Mouse (Mus musculus) megakaryocyte progenitor cell, adult 5-6 weeks (primary cell): ENCODE measurements around the gene Nfatc3. TPM values are rescaled to one million over a fixed set of nuclear protein-coding genes. Genes with fewer than 3 reads are reported as not detected.

Experiments
- ATAC-seq: replicated peaks from 2 replicates; pipeline ENCODE4 v1.8.0; 2016; ENCODE audit warnings: mild to moderate bottlenecking, moderate TSS enrichment, inconsistent platforms; ENCODE audit not compliant: poor library complexity
- total RNA-seq, 2 experiments: library from RNA; stranded (forward) in 1 of 2; stranded (reverse) in 1 of 2; fragments of 157-497, 149-512 nt in 1 of 2; fragments of 200-1000 nt in 1 of 2; gene quantifications; 2 replicates each; pipeline versions ENCODE4 v1.2.3 to v1.2.4; 2015 to 2017

The Nfatc3 gene
- total RNA-seq, 2 experiments from 2014 or later, result 25.2 to 126 TPM

DNA sequence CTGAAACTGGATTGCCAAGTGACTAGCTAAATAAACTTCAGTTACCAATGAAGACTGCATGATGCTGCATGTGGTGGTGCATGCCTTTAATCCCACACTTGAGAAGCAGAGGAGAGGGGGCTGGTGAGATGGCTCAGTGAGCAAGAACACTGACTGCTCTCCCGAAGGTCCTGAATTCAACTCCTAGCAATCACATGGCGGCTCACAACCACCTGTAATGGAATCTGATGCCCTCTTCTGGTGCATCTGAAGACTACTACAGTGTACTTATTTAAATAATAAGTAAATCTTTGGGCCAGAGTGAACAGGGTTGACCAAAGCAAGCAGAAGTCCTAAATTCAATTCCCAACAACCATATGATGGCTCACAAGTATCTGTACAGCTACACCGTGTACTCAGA is 64.8 kb downstream of the Nfatc3 start:
- ATAC-seq, result no peak

DNA sequence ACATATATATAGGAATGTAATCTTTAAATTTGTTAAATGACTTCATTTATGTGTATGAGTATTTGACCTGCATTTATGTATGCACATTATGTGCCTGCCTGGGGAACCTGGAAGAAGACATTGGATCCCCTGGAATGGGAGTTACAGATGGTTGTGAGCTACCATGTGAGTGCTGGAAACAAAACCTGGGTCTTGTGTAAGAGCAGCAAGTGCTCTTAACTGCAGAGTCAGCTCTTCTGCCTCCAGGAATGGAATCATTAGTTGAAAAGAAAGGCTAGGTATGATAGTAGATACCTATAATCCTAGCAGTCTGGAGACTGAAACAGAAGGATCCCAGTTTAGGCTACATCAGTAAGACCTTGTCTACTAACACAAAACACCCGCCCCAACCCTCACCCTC is 67.4 kb downstream of the Nfatc3 start:
- ATAC-seq, result no peak

DNA sequence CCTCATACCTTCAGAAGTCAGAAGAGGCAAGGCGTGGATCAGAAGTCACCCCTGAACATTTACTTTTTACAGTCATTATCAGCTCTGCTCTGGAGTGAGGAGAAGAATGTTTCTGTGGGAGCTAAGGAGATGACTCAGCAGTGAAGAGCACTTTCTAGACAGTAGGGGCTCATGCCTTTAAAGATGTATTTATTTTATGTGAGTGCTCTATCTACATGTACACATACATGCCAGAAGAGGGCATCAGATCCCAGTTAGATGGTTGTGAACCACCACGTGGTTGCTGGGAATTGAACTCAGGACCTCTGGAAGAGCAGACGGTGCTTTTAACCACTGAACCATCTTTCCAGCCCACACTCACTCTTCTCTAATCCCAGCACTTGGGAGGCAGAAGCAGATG is 68.4 kb downstream of the Nfatc3 start:
- peak; percentile 47 for ATAC-seq

DNA sequence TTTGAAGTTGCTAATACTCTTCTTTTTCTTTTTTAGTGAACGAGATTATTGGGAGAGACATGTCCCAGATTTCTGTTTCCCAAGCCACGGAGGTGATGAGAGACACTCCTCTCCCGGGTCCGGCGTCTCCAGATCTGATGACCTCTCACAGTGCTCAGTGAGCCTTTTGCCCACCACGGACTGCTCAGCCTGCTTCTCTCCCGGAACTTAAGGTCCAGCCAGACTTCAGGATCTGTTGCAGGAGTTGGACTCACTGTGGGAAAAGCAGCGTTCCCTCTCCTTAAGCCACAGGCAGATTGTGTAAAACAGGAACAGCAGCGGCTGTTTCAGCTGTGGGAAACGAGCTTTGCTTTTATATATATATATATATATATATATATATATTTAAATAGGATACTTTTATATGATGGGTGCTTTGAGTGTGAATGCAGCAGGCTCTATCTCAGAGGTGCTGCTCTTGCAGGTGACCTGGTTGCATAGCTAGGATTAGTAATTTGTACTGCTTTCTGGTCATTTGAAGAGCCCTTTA is 69.3 kb downstream of the Nfatc3 start:
- ATAC-seq, result no peak

DNA sequence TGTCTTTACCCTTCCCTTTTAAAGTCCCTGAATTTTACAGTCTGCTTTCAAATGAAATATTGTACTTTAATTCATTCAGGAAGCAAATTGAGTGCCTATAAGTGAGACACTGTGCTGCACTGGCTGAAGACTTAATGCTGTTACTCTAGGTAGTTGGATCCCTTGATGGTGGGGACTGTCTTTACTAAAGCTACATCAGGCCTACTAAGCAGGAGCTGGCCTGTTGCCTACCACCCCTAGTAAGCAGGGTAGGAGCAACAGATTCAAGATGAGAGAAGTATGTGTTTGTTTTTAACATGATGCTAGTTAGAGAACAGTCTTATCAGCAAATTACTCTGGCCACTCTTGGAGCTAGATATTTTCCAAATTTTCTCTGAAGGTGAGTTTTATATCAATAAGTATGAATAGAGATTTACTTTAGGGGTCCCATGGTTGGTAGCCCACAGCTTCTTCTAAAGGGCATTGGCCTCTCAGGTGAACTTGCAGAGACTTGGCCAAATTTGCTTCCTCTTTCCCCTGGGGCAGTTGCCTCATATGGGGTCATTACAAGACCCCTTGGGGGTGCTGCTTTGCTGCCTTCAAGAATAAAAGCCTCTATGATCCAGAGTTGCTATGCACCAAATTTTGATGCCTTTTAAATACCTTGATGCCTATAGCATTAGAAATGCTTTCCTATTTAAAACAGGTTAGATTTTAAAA is 70.7 kb downstream of the Nfatc3 start:
- no peak for ATAC-seq

DNA sequence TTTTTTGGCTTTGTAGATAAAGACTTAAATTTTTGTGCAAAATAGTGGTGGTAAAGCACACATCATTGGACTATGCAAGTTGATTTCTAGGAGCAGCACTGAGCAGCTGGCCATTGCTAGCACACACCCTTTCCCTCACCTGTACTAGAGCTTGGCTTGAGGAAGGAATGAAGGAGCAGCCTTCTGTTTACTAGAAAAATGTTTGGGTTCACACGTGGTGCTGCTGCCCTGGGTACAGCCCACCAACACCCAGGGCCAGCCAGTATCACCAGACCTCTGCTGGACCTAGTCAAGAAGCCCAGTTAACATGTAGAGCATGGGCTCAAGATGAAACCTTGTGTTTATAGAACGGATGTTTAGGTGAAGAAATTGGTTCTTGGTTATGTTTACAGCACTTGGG is 71.4 kb downstream of the Nfatc3 start:
- no peak for ATAC-seq

DNA sequence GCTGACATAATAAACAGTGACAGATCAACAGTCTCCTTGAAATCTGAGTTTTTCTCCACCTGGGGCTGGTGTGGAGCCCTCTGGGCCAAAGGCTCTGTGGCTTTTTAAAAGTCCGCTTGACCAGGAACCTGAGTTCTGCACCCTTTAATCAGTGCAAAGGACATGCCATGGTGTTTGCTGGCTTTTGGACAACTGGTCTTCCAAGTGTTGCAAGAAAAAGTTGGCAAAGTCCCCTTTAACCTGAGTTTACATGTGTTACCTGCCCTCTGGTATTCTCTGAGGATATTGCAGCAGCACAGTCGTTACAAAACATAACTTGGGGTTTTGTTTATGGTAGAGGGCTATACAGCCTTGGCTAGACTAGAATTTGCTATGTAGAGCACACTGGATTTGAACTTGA is 71.9 kb downstream of the Nfatc3 start:
- ATAC-seq, result no peak

DNA sequence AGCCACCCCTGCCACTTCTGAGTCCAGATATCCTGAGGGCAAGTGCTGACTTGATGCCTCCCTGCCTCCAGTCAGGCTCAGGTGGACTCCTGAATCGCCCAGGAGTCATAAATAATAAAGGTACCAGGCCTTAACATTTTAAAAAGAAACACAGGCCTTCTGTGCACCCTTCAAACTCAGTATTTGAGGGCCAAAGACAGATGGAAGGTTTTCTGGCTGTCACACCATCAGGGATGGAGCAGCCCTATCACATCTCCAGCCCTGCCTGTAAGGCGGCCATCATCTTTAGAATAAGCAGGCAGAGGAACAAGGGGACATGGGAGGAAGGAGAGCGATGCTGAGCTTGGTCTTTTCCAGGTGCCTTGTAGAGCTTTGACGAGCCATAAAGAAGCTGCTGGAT is 72.4 kb downstream of the Nfatc3 start:
- no peak for ATAC-seq

DNA sequence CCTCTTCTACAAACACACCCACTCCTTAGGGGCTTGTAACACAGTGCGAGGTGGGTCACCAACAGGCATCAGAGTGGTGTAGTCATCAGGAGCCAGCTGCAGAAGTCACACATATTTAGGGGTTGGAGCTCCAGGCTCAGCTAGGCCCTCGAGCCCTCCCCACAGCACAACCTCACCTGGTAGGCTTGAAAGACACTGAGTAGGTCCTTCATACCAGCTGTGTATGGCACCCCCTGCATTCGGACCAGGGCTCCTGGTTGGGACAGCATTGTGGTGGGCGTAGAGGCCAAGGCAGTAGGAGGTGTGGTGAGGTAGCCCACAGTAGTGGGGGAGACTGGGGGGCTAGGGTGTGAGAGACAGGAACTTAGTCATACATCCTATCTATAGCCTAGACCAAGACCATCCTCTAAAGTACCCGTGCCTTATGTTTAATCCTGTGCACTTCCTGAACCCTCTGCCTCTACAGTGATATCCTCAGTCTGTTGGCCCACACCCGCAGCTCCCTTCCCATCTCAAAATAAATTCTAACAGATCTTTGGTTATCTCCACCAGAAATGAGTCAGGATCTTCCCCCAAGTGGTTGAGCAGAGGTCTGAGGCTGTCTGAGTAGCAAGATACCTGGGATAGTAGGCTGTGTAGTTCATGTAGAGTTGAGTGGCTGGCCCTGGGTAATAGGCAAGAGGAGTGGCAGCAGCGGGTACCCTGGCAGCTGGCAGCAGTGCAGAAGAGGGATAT is 73.0 kb downstream of the Nfatc3 start:
- ATAC-seq, result peak; percentile 59

DNA sequence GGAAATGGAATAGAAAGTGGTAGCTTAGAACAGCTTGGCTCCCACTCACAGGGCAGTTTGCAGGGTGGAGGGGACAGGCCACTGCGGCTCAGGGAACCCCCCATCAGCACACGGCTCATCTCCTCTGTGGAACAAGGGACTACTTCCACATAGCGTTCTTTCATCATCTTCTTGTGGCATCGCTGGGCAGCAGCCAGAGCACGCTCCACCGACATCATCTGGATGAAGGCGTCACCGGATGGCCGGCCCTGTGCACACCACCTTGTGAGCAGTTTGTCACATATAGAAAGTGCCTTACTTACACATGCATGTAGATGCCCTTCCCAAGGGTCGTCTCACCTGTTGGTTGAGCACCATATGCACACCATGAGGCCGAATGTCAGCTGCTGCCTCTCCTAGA is 73.7 kb downstream of the Nfatc3 start:
- ATAC-seq, result no peak

DNA sequence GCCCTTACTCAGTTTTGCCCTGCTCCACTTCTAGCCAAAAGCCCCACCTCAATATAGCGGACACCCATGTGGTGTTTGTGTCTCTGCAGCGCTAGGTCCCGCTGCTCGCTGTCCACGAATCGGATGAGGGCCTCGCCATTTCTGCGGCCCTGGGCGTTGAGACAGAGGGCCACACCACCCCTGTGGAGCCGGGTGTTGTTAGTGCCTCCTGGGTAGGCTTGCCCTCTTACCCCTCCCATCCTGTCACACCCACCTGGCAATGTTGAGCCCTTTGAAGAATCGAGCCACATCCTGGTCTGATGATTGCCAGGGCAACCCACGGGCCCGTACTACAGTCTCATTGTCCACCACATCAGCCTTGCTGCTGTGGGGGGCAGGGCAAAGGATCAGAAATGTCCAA is 74.9 kb downstream of the Nfatc3 start:
- ATAC-seq, result no peak

DNA sequence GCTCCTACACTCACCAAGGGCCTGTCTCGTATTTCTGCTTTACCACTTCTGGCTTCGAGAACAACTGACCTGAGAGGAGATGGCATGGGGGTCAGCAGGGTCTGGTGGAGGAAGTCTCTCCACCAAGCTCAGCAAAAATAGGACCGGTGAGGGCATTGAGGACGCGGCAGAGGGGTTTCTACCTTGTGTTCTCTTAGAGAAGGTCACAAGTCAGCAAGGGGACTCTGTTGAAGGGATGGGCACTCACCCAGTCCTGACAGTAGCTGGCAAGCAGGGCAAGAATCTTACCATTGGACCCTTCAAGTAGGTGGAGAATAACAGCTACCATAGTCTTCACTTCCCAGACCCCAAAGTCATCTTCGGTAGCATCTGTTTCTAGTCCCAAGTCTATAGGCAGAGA is 75.3 kb downstream of the Nfatc3 start:
- no peak for ATAC-seq

DNA sequence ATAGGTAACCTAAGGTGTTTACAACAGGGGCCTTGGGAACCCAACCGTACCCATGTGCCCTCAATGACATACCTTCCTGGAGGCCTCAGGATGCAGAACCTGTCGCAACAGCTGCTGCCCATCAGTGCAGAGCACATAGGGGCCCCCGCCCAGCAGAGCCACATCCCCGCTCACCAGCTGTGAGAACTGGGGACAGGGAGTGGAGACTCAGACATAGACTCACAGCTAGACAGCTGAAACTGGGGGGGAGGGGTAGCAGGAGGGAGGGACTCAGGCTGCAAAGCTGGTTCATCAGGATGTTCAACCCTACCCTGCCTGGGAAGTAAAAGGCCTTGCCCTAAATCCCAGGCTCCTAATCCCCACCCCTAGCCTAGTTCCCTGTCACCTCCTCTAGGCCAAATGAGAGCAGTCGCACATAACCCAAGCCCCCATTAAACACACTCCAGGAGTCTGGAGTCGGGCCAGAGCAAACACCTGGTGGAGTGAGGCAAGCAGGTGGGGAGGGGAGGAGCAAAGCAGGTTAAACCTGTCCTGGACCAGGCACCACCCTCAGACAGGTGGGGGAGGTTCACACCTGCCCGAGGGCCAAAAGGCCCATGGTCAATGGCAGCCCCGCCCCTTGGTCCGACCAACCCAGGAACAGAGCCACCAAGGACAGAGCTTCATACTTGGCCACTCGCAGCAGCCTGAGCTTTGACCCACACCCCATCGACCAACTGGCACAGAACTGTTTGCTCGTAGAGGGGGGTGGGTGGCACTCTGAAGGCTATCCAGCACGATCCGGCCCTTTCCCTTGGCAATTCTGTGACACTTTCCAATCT is 76.3 kb downstream of the Nfatc3 start:
- no peak for ATAC-seq

DNA sequence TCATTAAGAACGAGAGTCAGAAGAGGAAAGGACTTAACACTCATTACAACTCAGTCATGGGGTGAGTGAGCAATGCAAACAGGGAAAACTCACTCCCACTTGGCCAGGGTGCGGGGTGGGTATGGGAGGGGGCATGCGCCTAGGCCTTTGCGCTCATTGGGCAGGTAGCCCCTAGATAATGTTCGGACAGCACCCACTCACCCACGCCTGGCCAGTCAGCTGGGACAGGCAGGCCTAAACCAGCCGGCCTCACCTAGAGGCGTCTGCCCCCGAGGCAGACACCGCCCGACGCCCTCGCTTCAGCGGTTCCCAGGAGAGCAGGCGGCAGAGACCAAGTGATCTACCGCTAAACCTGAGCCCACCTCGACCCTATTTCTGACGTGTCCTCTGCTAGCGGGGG is 77.0 kb downstream of the Nfatc3 start:
- no peak for ATAC-seq

DNA sequence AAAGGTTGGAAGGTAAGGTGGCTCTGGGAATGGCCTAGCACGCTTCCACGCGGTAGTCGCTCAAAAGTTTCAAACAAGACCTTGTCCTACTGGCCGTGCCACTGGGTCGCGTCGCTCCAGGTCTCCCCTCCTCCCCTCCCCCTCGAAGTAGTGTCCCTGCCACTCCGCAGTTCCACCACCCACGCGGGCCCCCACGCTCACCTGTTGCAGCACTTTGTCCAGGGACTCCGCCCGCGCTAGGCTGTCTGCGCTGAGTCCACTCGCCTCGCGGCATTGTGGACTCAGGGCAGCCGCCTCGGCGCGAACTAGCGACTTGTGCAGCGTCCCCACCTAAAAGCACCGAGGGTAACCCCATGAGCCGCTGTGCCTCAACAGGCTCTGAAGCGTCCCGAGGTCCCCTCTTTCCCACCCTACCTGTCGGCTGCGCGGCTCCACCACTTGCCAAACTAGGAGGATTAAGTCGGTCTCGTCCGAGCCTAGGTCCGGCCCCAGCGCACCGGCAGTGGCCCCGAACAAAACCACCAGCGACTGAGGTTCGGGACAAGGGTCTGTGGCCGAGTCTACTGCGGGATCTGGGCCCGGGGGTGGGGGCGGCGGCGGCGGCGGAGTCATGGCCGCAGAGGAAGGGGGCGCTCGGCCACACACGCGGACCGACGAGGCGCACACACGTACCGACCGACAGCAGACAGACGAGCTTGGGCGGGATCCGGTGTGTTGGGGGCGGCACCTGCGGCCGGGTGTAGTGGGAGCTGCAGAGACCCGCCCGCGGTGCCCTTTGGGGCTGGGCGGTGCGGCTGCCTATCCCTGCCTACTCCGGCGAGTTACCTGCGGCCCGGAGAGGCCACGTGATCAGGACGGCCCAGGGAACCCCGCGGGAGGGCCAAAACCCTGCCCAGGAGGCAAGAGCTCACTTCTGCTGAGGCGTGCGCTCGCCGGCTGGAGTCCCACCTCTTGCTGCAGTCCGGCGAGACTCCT is 77.8 kb downstream of the Nfatc3 start, which contains the start of gene Esrp2:
Esrp2 (minus strand) TSS at position 819 of the 975 bp plus-strand sequence.
- 0 out of 2 replicates have a peak, but pooled peaks have one; percentile 11 for ATAC-seq

DNA sequence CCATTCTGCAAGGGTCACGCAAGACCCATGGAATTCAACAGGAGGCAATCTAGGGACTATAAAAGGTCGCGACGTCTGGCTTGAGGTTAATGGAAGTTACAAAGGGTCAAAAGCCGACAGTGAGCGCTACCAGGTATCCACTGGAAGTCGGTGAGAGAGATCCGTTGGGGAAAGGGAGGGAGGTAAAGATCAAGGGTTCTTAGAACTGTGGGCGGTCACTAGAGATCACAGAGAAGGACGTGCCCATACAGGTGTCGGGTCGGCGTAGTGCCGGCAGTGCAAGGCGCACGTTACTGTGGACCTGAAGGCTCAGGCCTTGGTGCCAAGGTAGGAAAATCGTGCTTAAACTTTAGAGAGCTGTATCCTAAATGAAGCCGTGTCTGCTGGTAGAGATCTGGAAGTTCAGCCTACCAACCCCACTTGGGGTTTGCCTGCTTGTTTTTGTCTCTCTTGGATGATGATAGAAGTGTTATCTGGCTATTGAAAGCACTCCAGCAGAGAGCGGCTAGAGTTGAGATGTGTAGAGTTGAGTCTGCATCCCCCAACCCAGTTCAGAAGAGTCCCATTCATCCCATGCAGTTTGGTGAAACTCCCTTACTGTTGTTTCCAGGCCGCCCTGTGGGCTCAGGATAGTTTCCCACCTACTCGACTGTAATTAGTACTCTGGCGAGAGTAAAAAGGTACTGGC is 78.7 kb downstream of the Nfatc3 start:
- no peak for ATAC-seq

DNA sequence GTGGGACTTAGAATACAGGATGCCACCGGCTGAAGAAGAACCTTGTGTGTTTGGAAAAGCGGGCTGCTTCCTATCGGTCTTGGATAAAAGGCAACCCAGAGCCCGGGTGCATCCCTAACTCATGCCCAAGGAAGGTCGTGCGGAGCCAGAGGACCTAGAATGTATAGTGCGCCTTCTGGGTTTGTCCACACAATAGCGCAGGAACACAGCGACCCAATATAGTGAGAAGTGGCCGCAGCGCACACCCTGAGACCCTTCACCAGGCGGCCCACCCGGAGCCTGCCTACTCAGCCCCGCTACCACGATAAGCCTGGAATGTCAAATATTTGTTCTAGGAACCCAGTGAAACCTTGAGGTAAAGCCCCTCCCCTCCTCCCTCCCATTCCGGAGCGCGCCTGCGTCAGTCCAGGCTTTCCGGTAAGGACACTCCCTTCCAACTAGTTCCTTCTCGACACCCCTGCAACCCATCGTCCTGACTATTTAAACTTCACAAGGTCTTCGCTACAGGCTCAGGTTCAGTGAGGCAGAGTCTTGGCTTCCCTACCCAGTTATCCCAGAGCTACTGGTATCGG is 79.4 kb downstream of the Nfatc3 start:
- 0 out of 2 replicates have a peak, but pooled peaks have one; percentile 29 for ATAC-seq

DNA sequence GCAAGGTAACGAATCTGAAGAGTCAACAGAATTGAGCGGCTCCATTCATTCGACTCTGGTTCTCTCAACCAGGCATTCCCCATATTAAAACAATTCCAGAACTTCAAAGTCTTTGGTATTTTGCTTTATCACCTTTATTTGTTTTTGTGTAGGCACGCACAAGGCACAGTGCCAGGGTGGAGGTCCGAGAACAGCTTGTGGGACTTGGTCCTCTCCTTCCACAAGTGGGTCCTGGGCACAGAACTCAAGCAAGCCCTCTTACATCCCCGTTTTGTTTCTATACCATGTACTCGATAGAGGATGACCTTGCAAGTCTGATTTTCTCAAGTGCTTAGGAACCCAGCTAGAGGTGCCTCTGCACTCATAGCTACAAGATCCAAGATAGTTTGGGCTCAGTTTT is 80.0 kb downstream of the Nfatc3 start:
- ATAC-seq, result no peak

DNA sequence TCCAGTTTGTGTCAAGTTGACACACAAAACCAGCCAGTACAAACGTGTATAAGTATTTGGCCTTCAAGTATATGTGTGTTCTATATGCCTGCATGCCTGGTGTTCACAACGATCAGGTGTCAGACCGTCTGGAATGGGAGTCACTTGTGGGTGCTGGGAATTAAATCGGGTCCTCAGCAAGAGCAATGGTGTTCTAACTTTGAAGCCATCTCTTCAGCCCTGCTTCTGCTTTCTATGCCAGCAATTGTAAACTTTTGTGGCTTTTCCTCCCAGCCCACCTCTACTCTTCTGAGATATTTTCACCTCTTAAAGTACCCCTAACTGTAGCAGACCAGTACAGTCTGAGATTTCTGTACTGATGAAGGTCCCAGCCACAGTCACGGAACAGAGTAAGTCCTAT is 81.6 kb downstream of the Nfatc3 start:
- no peak for ATAC-seq
